Mouse (Mus musculus): ENCODE measurements around the gene Lrrc75a. TPM values are rescaled to one million over a fixed set of nuclear protein-coding genes. Genes with fewer than 3 reads are reported as not detected.
A peak's percentile ranks its signal among the peaks of the same experiment; 100 is the strongest.

The Lrrc75a gene
- polyA plus RNA-seq, 1 experiment from 2014 or later, result 19.4 TPM

DNA sequence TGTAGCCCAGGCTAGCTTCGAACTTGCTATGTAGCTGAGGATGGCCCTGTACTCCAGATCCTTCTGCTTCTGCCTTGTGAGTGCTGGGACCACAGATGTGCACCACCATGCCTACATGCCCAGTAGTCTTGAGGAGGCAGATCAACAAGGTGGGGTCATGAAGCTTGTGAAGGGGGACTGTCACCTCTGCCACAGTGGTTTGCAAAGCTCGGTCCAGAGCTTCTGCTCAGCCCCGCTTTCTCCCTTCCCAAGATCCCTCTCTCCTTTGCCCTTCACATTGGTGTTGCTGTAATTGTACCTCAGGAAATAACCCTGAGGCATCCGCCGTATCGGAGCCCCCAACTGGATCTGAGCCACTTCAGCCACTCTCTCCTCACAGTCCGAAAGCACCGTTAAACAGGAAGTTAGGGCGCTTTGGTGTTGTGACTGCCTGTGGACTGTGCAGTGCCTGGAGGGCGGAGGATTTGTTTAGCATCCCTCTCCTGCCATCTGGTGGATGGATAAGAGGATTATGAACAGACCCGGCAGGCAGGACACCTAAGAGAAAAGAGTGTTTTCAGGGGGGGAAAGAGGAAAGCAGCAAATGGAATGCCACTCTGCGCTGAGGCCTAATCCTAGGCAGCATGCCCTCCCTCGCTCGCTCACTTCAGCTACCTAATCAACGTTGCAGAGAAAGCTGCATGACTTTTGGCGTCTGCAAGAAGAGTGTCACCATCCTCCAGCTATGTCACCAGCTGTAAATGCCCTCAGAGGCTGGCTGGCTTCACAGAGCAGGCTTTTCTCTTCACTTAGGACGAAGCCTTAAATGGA is 27.4 kb upstream of the Lrrc75a start:
- H3K9me3 ChIP-seq (ENCODE audit: control insufficient read depth, low read length), result no peaks in the 10 kb centered on the region
- 0 out of 4 replicates have a peak overlapping the region, but pooled peaks of 1 of the 2 experiments have one; percentile 12 for H3K27ac ChIP-seq (replicated peaks in 1 of 2; ENCODE audit: control insufficient read depth in 1 of 2, insufficient read depth in 1 of 2, low read depth in 2 of 2, low read length in 2 of 2)
- H3K9ac ChIP-seq (ENCODE audit: low read length), result peak overlapping the region; percentile 70
- H3K36me3 ChIP-seq (ENCODE audit: control insufficient read depth, insufficient read depth, low read length), result no peaks in the 10 kb centered on the region
- peak overlapping the region; percentile 24 to 39; a peak in 3 of 4 replicates for H3K4me3 ChIP-seq (ENCODE audit: control insufficient read depth in 1 of 2, insufficient read depth in 1 of 2, low read depth in 1 of 2, low read length in 2 of 2)
- WGBS, result 16% methylated on average over 17 of the region's 17 CpGs
- H3K4me2 ChIP-seq (ENCODE audit: low read length), result peak overlapping the region; percentile 68
- 0 out of 4 replicates have a peak, but pooled peaks cover 2% of the 10 kb centered on the region in 2 experiments for H3K4me1 ChIP-seq (ENCODE audit: control insufficient read depth in 2 of 2, insufficient read depth in 2 of 2, low read length in 2 of 2)
- no peaks in the 10 kb centered on the region for H3K27me3 ChIP-seq (ENCODE audit: control insufficient read depth, insufficient read depth, low read length)
- ATAC-seq (ENCODE audit: insufficient number of reproducible peaks, insufficient read depth, low FRiP score, low read depth), result peak; percentile 84

DNA sequence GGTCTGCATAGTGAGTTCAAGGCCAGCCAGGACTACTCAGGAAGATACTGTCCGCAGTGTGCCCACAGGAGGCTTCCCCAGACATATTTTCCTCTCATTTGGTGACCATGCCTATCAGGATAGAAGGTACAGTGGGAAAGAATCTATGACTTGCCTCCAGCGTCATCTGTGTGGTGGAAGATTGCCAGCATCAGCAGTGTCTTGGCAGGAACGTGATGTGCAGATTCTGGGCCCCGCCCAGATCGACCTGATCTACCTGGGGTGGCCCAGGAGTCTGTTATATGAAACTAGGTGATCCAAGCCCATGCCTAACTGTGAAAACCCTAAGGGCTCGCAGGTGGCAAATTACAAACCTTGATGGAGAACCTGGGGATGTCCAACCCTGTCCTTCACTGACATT is 21.7 kb upstream of the Lrrc75a start:
- no peak overlapping the region for H3K4me2 ChIP-seq (ENCODE audit: low read length)
- no peaks in the 10 kb centered on the region for H3K9me3 ChIP-seq (ENCODE audit: control insufficient read depth, low read length)
- H3K4me1 ChIP-seq (ENCODE audit: control insufficient read depth in 2 of 2, insufficient read depth in 2 of 2, low read length in 2 of 2), result peaks cover 9 to 10% of the 10 kb centered on the region in 2 experiments; a peak in 3 of 4 replicates
- no peak overlapping the region for H3K4me3 ChIP-seq (ENCODE audit: control insufficient read depth in 1 of 2, insufficient read depth in 1 of 2, low read depth in 1 of 2, low read length in 2 of 2)
- H3K36me3 ChIP-seq (ENCODE audit: control insufficient read depth, insufficient read depth, low read length), result peaks cover 17% of the 10 kb centered on the region
- H3K9ac ChIP-seq (ENCODE audit: low read length), result no peak overlapping the region
- no peak overlapping the region; a peak in 1 of 4 replicates for H3K27ac ChIP-seq (replicated peaks in 1 of 2; ENCODE audit: control insufficient read depth in 1 of 2, insufficient read depth in 1 of 2, low read depth in 2 of 2, low read length in 2 of 2)
- ATAC-seq (ENCODE audit: insufficient number of reproducible peaks, insufficient read depth, low FRiP score, low read depth), result no peak
- 78% methylated on average over 6 of the region's 6 CpGs for WGBS
- no peaks in the 10 kb centered on the region for H3K27me3 ChIP-seq (ENCODE audit: control insufficient read depth, insufficient read depth, low read length)

DNA sequence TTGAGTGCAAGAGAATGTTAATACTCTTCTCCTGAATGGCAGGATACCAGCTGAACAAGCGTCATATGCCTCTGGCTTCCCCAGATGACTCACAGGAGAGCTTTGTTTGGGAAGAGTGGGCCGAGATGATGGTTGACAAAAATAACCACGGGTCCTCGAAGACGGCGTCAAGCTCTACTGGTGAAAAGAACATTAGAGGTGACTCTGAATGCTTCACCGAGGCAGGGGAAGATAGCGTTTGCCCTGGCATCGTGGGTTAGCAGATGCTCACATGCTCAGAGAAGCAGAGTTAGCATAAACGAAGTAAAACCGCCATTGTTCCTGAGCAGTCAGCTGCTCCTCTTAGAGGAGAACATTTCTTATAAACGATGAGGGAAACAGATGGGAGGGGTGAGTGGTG is 21.1 kb upstream of the Lrrc75a start:
- Histone ChIP-seq H3K4me2 (ENCODE audit: low read length) (peak overlapping the region; percentile 37; the same call in 1 of the 2 replicates), H3K9me3 (ENCODE audit: control insufficient read depth, low read length) (no peaks in the 10 kb centered on the region), H3K27ac (replicated peaks in 1 of 2; ENCODE audit: control insufficient read depth in 1 of 2, insufficient read depth in 1 of 2, low read depth in 2 of 2, low read length in 2 of 2) (peak overlapping the region; percentile 23 to 37; a peak in 3 of 4 replicates)

DNA sequence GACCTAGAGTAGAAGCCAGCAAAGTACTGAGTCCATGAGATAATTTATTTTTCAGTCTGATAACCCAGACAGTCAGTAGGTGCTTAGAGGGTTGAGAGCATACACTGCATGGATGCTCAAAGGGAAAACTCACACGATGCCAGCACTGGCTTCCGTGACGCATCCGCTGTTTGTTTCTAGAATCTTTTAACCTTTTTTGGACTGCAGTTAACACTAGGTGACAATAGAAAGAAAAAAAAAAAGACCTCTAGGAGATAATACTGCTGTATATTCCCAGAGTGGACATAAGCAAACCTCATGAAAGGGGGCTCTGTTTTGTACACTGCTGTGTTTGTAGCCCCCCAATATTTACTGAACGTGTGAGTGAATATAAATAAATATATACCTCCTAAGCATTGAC is 20.7 kb upstream of the Lrrc75a start:
- 82% methylated on average over 5 of the region's 5 CpGs for whole genome bisulfite sequencing
- peaks cover 22% of the 10 kb centered on the region for H3K36me3 ChIP-seq (ENCODE audit: control insufficient read depth, insufficient read depth, low read length)
- no peak overlapping the region for H3K27ac ChIP-seq (replicated peaks in 1 of 2; ENCODE audit: control insufficient read depth in 1 of 2, insufficient read depth in 1 of 2, low read depth in 2 of 2, low read length in 2 of 2)
- H3K4me1 ChIP-seq (ENCODE audit: control insufficient read depth in 2 of 2, insufficient read depth in 2 of 2, low read length in 2 of 2), result peaks cover 9 to 10% of the 10 kb centered on the region in 2 experiments; a peak in 3 of 4 replicates
- H3K27me3 ChIP-seq (ENCODE audit: control insufficient read depth, insufficient read depth, low read length), result no peaks in the 10 kb centered on the region
- no peak overlapping the region for H3K4me2 ChIP-seq (ENCODE audit: low read length)
- H3K4me3 ChIP-seq (ENCODE audit: control insufficient read depth in 1 of 2, insufficient read depth in 1 of 2, low read depth in 1 of 2, low read length in 2 of 2), result no peak overlapping the region
- no peak for ATAC-seq (ENCODE audit: insufficient number of reproducible peaks, insufficient read depth, low FRiP score, low read depth)
- no peak overlapping the region for H3K9ac ChIP-seq (ENCODE audit: low read length)
- no peaks in the 10 kb centered on the region for H3K9me3 ChIP-seq (ENCODE audit: control insufficient read depth, low read length)

More for the DNA sequence above, 21.1 kb upstream of the Lrrc75a start:
- no peaks in the 10 kb centered on the region for H3K27me3 ChIP-seq (ENCODE audit: control insufficient read depth, insufficient read depth, low read length)
- H3K4me1 ChIP-seq (ENCODE audit: control insufficient read depth in 2 of 2, insufficient read depth in 2 of 2, low read length in 2 of 2), result peaks cover 9 to 10% of the 10 kb centered on the region in 2 experiments; a peak in 3 of 4 replicates
- no peak overlapping the region for H3K4me3 ChIP-seq (ENCODE audit: control insufficient read depth in 1 of 2, insufficient read depth in 1 of 2, low read depth in 1 of 2, low read length in 2 of 2)
- WGBS, result 18% methylated on average over 12 of the region's 12 CpGs
- peaks cover 22% of the 10 kb centered on the region for H3K36me3 ChIP-seq (ENCODE audit: control insufficient read depth, insufficient read depth, low read length)
- no peak overlapping the region for H3K9ac ChIP-seq (ENCODE audit: low read length)
- ATAC-seq (ENCODE audit: insufficient number of reproducible peaks, insufficient read depth, low FRiP score, low read depth), result no peak

DNA sequence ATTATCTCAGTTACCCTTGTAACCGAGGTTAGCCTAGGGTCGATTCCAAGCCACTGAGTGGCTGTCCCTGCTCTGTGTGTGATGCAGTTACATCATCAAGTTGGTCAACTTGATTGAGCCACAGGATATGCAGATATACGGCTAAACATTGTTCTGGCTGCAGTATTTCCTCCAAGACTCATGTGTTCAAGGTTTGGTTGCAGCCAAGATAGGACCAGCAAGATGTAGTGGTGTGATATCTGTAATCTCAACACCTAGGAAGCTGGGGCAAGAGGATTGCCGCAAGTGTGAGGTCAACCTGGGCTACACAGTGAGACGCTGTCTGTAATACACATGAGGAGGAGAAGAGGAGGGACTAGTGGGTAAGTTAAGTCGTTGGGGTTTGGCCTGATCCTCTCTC is 15.9 kb upstream of the Lrrc75a start:
- Histone ChIP-seq H3K27ac (replicated peaks in 1 of 2; ENCODE audit: control insufficient read depth in 1 of 2, insufficient read depth in 1 of 2, low read depth in 2 of 2, low read length in 2 of 2) (no peak overlapping the region), H3K9ac (ENCODE audit: low read length) (no peak overlapping the region), H3K27me3 (ENCODE audit: control insufficient read depth, insufficient read depth, low read length) (no peaks in the 10 kb centered on the region), H3K9me3 (ENCODE audit: control insufficient read depth, low read length) (no peaks in the 10 kb centered on the region), H3K4me2 (ENCODE audit: low read length) (no peak overlapping the region), H3K4me1 (ENCODE audit: control insufficient read depth in 2 of 2, insufficient read depth in 2 of 2, low read length in 2 of 2) (peaks cover 0 to 9% of the 10 kb centered on the region in 2 experiments; a peak in 1 of 4 replicates), H3K36me3 (ENCODE audit: control insufficient read depth, insufficient read depth, low read length) (peaks cover 22% of the 10 kb centered on the region), H3K4me3 (ENCODE audit: control insufficient read depth in 1 of 2, insufficient read depth in 1 of 2, low read depth in 1 of 2, low read length in 2 of 2) (no peak overlapping the region)
- ATAC-seq (ENCODE audit: insufficient number of reproducible peaks, insufficient read depth, low FRiP score, low read depth), result no peak
- WGBS, result 76% methylated on average over 6 of the region's 6 CpGs

DNA sequence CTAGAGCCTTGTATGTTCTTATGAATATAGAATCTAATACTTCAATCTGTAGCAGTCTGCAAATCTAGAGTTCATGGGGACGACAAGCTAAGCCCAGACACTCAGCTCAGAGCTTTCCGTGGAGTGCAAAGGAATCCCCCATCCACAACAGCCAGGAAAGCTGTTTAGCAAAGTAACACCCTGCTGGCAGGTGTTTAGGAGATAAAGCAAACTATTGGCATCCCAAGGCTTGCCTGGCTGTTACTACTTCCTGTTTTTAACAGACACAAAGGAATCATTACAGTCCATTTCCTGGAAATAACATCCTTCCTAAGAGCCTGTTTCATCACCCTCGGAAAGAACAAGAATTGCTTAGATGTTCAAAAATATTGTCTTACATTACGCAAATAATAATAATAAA is 12.6 kb upstream of the Lrrc75a start:
- Histone ChIP-seq H3K4me1 (ENCODE audit: control insufficient read depth in 2 of 2, insufficient read depth in 2 of 2, low read length in 2 of 2) (peaks cover 0 to 23% of the 10 kb centered on the region in 2 experiments; a peak in 3 of 4 replicates), H3K4me3 (ENCODE audit: control insufficient read depth in 1 of 2, insufficient read depth in 1 of 2, low read depth in 1 of 2, low read length in 2 of 2) (no peak overlapping the region), H3K4me2 (ENCODE audit: low read length) (no peak overlapping the region), H3K9me3 (ENCODE audit: control insufficient read depth, low read length) (no peaks in the 10 kb centered on the region), H3K9ac (ENCODE audit: low read length) (no peak overlapping the region), H3K27me3 (ENCODE audit: control insufficient read depth, insufficient read depth, low read length) (no peaks in the 10 kb centered on the region), H3K27ac (replicated peaks in 1 of 2; ENCODE audit: control insufficient read depth in 1 of 2, insufficient read depth in 1 of 2, low read depth in 2 of 2, low read length in 2 of 2) (no peak overlapping the region), H3K36me3 (ENCODE audit: control insufficient read depth, insufficient read depth, low read length) (peaks cover 12% of the 10 kb centered on the region)
- WGBS, result 42% methylated on average over 4 of the region's 4 CpGs
- no peak for ATAC-seq (ENCODE audit: insufficient number of reproducible peaks, insufficient read depth, low FRiP score, low read depth)

DNA sequence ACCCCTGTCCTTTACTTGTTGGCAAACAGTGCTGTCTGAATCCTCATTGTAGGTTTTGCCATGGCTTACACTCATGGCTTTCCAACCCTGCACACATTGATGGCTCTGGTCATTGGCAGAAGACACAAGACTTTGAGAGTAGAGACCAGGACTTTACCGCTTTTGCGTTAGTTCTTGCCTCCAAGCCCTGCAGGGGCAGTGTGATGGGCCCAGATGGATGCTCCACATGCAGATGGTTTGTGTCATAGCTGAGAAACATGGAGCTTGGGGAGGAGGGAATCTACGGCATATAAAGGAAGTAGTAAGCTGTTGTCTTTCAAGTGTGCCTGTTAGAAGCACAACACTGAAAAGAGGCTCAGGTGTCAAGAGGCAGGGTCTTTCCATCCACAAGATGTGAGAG is 3.8 kb upstream of the Lrrc75a start:
- Histone ChIP-seq H3K4me3 (ENCODE audit: control insufficient read depth in 1 of 2, insufficient read depth in 1 of 2, low read depth in 1 of 2, low read length in 2 of 2) (no peak overlapping the region), H3K4me2 (ENCODE audit: low read length) (no peak overlapping the region), H3K36me3 (ENCODE audit: control insufficient read depth, insufficient read depth, low read length) (peaks cover 35% of the 10 kb centered on the region), H3K4me1 (ENCODE audit: control insufficient read depth in 2 of 2, insufficient read depth in 2 of 2, low read length in 2 of 2) (peaks cover 6 to 37% of the 10 kb centered on the region in 2 experiments; a peak in 3 of 4 replicates), H3K27ac (replicated peaks in 1 of 2; ENCODE audit: control insufficient read depth in 1 of 2, insufficient read depth in 1 of 2, low read depth in 2 of 2, low read length in 2 of 2) (no peak overlapping the region), H3K27me3 (ENCODE audit: control insufficient read depth, insufficient read depth, low read length) (no peaks in the 10 kb centered on the region), H3K9me3 (ENCODE audit: control insufficient read depth, low read length) (no peaks in the 10 kb centered on the region), H3K9ac (ENCODE audit: low read length) (no peak overlapping the region)
- 88% methylated on average over 3 of the region's 3 CpGs for WGBS
- no peak for ATAC-seq (ENCODE audit: insufficient number of reproducible peaks, insufficient read depth, low FRiP score, low read depth)

All from heart, embryonic 14.5 days (tissue).